In genomic region chr7:40762520-40762919, GRCm38 (mm10) we compare ENCODE assay signal across 8 mouse cellular contexts.
DNase-seq lines count a peak whose midpoint lies in the region; ATAC-seq lines count a peak whose summit lies in the region.

No protein-coding gene starts in this region.

- H3K9me3 ChIP-seq in midbrain, embryonic 10.5 days (replicated peaks): no peaks in the 10 kb centered on the region

- no peaks in the 10 kb centered on the region for H3K27me3 ChIP-seq in midbrain, embryonic 10.5 days (ENCODE audit: low read depth, poor library complexity, severe bottlenecking)

- H3K4me1 ChIP-seq in midbrain, embryonic 10.5 days: no peaks in the 10 kb centered on the region

- WGBS in midbrain, embryonic 10.5 days: 32% methylated on average over 5 of the region's 5 CpGs

- ATAC-seq in activated CD4-positive, CD25-positive, alpha-beta regulatory T cell, adult 4 months: no peak

- H3K4me3 ChIP-seq in midbrain, embryonic 10.5 days: no peak overlapping the region

- DNase-seq in adrenal gland, adult (ENCODE audit: inconsistent age in 2 of 2, low spot score in 1 of 2): peak; percentile 16 to 58
- DNase-seq in adrenal gland, adult 8-10 months: no peak
- peak; percentile 3 for DNase-seq in urinary bladder, postnatal 25 days (ENCODE audit: low spot score)
- no peak for DNase-seq in urinary bladder, adult 2 months (ENCODE audit: low spot score)
- DNase-seq in kidney, postnatal 25 days: peak; percentile 31 to 37
- DNase-seq in midbrain, embryonic 10.5 days (ENCODE audit: low spot score): peak; percentile 13
- no peak for DNase-seq in spleen, adult 12 weeks (ENCODE audit: low spot score)

- no peak overlapping the region for H3K27ac ChIP-seq in midbrain, embryonic 10.5 days (replicated peaks)

- no peaks in the 10 kb centered on the region for H3K36me3 ChIP-seq in midbrain, embryonic 10.5 days

Comparison
In these comparisons a context has a peak if more than half of its experiments do, and no peak if none do; other contexts are left out.
1. DNase-seq: peak in adrenal gland, adult (2 of 2), urinary bladder, postnatal 25 days (single experiment), kidney, postnatal 25 days (2 of 2) and midbrain, embryonic 10.5 days (single experiment); none in adrenal gland, adult 8-10 months (single experiment), urinary bladder, adult 2 months (single experiment) and spleen, adult 12 weeks (single experiment).